Mouse (Mus musculus): ENCODE results near the gene Zfp871.
"Not testable (repeated sequence)": the region's sequence is repeated elsewhere in the genome, so short reads cannot be mapped to it uniquely, and the experiment has no call there.

Gene Zfp871

DNA sequence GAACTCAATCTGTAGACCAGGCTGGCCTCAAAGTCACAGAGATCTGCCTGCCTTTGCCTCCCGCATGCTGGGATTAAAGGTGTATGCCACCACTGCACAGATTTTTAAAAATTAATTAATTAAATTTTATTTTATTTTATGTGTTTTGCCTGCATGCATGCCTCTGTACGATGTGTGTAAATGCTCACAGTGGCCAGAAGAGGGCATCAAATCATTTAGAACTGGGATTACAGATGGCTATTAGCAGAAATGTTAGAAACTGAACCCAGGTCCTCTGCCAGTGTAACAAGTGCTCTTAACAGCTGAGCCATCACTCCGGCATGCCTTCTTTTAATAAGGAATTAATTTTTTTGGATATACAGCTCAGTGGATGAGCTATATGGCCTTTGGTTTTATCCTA, 59.1 kb downstream of the Zfp871 start:
- DNase-seq, result no peak

DNA sequence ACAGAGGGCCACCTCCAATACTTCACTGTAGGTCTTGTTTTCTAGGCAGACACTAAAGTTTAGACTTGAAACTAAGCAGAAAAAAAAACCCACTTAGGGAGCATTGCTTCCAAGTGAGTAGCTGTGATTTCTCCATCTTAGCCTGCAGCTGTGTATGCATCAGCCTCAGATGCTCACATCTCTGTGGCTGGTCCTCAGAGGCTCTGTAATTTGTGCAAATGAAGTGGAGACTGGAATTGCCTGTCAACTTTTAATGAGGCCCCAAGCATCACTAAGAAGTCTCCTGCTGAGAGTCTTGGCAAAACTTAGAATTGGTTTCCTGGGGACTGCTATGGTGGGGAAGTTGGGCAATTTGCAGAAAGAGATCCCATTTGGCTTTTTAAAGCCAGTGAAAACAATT, 61.7 kb downstream of the Zfp871 start:
- not testable (repeated sequence) for DNase-seq

DNA sequence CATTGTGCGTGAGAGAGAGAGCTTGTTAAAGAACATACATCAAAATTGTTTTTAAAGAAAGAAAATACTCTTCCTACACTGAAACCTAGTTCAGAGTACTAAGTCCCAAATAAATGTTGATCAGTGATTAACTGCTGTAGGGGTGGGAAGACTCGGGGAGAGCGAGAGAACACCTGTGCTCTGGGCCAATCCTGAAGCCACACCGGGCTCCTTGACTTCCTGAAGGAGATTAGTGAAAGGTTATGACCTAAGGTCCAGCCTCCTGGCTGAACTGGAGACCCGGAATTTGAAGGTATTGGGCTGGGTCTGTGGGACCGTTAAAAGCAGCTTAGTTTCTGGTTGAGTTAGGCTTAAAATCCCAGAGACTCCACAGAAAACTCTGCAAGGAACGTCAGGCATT, 65.3 kb downstream of the Zfp871 start:
- no peak for DNase-seq

DNA sequence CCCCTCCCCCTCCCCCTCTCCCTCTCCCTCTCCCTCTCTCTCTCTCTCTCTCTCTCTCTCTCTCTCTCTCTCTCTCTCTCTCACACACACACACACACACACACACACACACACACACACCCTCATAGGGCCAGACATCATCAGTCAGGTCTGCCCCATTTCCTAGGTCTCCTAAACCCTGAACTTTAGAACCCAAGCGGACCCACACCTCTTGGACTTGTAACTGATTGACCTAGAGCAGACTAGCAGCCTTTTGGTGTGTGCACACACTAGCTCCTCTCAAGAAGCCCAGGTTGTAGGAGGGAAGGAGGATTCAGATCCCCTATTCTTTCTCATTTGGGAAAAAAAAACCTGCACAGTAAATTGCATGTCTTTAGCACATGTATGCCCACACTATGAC, 65.9 kb downstream of the Zfp871 start:
- not testable (repeated sequence) for DNase-seq
